In the genomic region with DNA sequence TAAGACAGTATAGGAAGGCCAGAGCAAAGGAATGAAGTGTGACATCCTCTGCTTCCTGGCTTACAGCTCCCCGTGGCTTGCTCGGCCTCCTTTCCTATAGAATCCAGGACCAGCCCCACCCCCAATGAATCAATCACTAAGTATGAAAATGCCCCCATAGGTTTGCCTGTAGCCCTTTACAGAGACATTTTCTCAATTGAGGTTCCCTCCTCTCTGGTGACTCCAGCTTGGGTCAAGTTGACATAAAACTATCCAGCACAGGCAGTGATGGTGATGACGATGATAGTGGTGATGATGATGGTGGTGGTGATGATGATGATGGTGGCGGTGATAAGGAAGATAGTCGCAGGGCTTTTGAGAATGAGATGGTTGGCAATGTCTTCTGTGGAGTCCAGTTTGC, we compare ENCODE assay signal across 13 mouse cellular contexts. TPM values are rescaled to one million over a fixed set of nuclear protein-coding genes. Genes with fewer than 3 reads are reported as not detected.
DNase-seq lines count a peak whose midpoint lies in the region; TF ChIP-seq lines count a peak whose summit lies in the region.
"Had no signal": no experiment of that assay in that cellular context is flagged by ENCODE, and none has a peak within 500 bp of the region (broad histone marks: within the 10 kb centered on the region; RNA-seq: fewer than 3 reads in every experiment).

No protein-coding gene starts in this region.

- H3K27ac ChIP-seq in gastrocnemius, adult 2 months: peak overlapping the region; percentile 92
- peak overlapping the region; percentile 83; the same call in 1 of the 2 replicates for H3K27ac ChIP-seq in layer of hippocampus, adult 2 months
- H3K27ac ChIP-seq: embryonic facial prominence, embryonic 13.5 days; forebrain, embryonic 13.5 days; forebrain, embryonic 15.5 days had no signal

- TF ChIP-seq POLR2A in myocyte (IDR thresholded peaks at IDR 0.05; ENCODE audit: insufficient read length, low read depth): no peak

- no peak for DNase-seq in gastrocnemius, adult 2 months
- DNase-seq in gastrocnemius, postnatal 10 days: no peak
- no peak for DNase-seq in layer of hippocampus, adult 2 months (ENCODE audit: low spot score in 2 of 2)
- no peak for DNase-seq in layer of hippocampus, adult 11-12 months (ENCODE audit: low spot score)
- DNase-seq in left cerebral cortex, postnatal 10 days (ENCODE audit: extremely low spot score in 1 of 2, low spot score in 2 of 2): no peak
- DNase-seq in kidney, postnatal 25 days: no peak

- TF ChIP-seq CTCF in gastrocnemius, adult 2 months (IDR thresholded peaks at IDR 0.05): no peak
- no peak for TF ChIP-seq CTCF in layer of hippocampus, adult 2 months (conservative IDR thresholded peaks at IDR 0.05)

- no peak overlapping the region for H3ac ChIP-seq in myocyte (ENCODE audit: control insufficient read depth, insufficient read length)

- no peak overlapping the region for H3K4me3 ChIP-seq in gastrocnemius, adult 2 months
- no peak overlapping the region for H3K4me3 ChIP-seq in layer of hippocampus, adult 2 months
- H3K4me3 ChIP-seq in myocyte: no peak overlapping the region
- H3K4me3 ChIP-seq: embryonic facial prominence, embryonic 13.5 days; embryonic facial prominence, embryonic 15.5 days; forebrain, embryonic 13.5 days; forebrain, embryonic 15.5 days had no signal

- peak overlapping the region; percentile 86 for H3K4me2 ChIP-seq in myocyte (ENCODE audit: low read depth)
- H3K4me2 ChIP-seq: embryonic facial prominence, embryonic 13.5 days; embryonic facial prominence, embryonic 15.5 days; forebrain, embryonic 13.5 days; forebrain, embryonic 15.5 days had no signal

- H3K79me2 ChIP-seq in myocyte (ENCODE audit: control insufficient read depth, insufficient read depth): no peaks in the 10 kb centered on the region

- H3K27me3 ChIP-seq in myocyte (ENCODE audit: control insufficient read depth, insufficient read depth, insufficient read length): no peaks in the 10 kb centered on the region
- H3K27me3 ChIP-seq: embryonic facial prominence, embryonic 13.5 days; embryonic facial prominence, embryonic 15.5 days; forebrain, embryonic 13.5 days; forebrain, embryonic 15.5 days had no signal

- intact Hi-C loops in gastrocnemius, adult 2 months (cut with DNase I): loop anchor here (2.0 kb wide), 1 partner anchor 270 kb away; no protein-coding TSS in a partner anchor
- intact Hi-C loops in left cerebral cortex, postnatal 10 days (cut with DNase I): loop anchor here (1.0 to 5.0 kb wide), 2 partner anchors 112 to 279 kb away; partner anchors contain the start of gene Trmu

- no peaks in the 10 kb centered on the region for H3K36me3 ChIP-seq in myocyte (ENCODE audit: control insufficient read depth, insufficient read depth)
- H3K36me3 ChIP-seq: embryonic facial prominence, embryonic 13.5 days; embryonic facial prominence, embryonic 15.5 days; forebrain, embryonic 15.5 days had no signal

TF ChIP-seq in myocyte, 11 proteins besides CTCF, POLR2A, EP300 and RAD21:
- TF ChIP-seq MYOG (IDR thresholded peaks at IDR 0.05; ENCODE audit: control insufficient read depth in 1 of 3, insufficient read depth in 1 of 3, insufficient read length in 2 of 3, low read depth in 2 of 3) (no peak), TCF3 (IDR thresholded peaks at IDR 0.05; ENCODE audit: insufficient read length, low read depth) (no peak), REST (IDR thresholded peaks at IDR 0.05; ENCODE audit: insufficient read depth, insufficient read length) (no peak), CEBPB (IDR thresholded peaks at IDR 0.05; ENCODE audit: insufficient read depth, poor library complexity, severe bottlenecking) (no peak), MAX (IDR thresholded peaks at IDR 0.05; ENCODE audit: low read depth) (no peak), POLR2AphosphoS2 (IDR thresholded peaks at IDR 0.05; ENCODE audit: insufficient read length, low read depth) (no peak), MYOD1 (IDR thresholded peaks at IDR 0.05; ENCODE audit: control insufficient read depth in 1 of 3, insufficient read length in 2 of 3, low read depth in 2 of 3) (no peak), TCF12 (IDR thresholded peaks at IDR 0.05; ENCODE audit: insufficient read depth, poor library complexity, severe bottlenecking) (no peak), E2F4 (IDR thresholded peaks at IDR 0.05; ENCODE audit: insufficient read depth) (no peak), USF1 (IDR thresholded peaks at IDR 0.05; ENCODE audit: low read depth) (no peak), SRF (IDR thresholded peaks at IDR 0.05; ENCODE audit: control insufficient read depth, insufficient read length, low read depth) (no peak)

RNA-seq across cellular contexts. Expression of gene Wnt7b, which starts 16.2 kb away (rescaled TPM):
- not detected for total RNA-seq in gastrocnemius, adult 2 months (2021)
- total RNA-seq in gastrocnemius, postnatal 10 days (2021): under 1 TPM; 0.07 to 0.16 TPM
- total RNA-seq in layer of hippocampus, adult 2 months (2021): 10 to 100 TPM; 46.4 to 47.6 TPM
- 7.9 TPM for polyA plus RNA-seq in myocyte (2012; fragmentation: generic; extraction: Trizol)
- 10 to 100 TPM; 44.4 to 52.6 TPM for total RNA-seq in left cerebral cortex, postnatal 10 days (2021)
- total RNA-seq: common myeloid progenitor, adult 5-6 weeks; MEL had no signal

Comparison
In these comparisons a context has a peak if more than half of its experiments do, and no peak if none do; other contexts are left out.
1. RNA of gene Wnt7b, which starts 16.2 kb away (total RNA-seq): 44.4 to 52.6 TPM in left cerebral cortex, postnatal 10 days and 46.4 to 47.6 TPM in layer of hippocampus, adult 2 months; 0.07 to 0.16 TPM in gastrocnemius, postnatal 10 days and not detected in gastrocnemius, adult 2 months; every median in the first group is over 10 times any median in the second.